ENCODE assay signal across 11 mouse cellular contexts in the genomic region with DNA sequence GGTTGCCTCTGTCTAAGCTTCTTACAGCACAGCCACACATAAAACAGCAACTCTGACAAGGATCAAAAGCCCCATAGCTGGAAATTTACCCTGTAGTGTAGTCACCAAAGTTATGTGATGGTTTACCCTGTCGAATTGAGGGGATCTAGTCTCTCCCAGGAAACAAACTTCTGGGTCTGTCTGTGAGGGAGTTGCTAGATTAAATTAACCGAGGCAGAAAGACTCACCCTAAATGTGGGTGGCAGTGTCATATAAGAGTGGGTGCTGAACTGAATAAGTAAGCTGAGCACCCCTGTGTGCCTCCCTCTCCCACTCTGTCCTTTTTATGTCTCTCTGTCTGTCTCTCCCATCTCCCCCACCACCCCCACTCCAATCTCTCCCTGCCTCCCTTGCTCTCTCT.
"Had no signal": no experiment of that assay in that cellular context is flagged by ENCODE, and none has a peak within 500 bp of the region (broad histone marks: within the 10 kb centered on the region; RNA-seq: fewer than 3 reads in every experiment).

No protein-coding gene starts in this region.

- DNase-seq: liver, embryonic 13.5 days; liver, postnatal 0 days; lung, adult 2 months; lung, postnatal 14 days; lung, postnatal 36 days; midbrain, embryonic 14.5 days; retina, postnatal 1 day; spleen, adult 18-20 months; thymus, adult 2 months; thymus, postnatal 25 days; thymus, postnatal 4 days had no signal
